Mouse (Mus musculus) thymus, postnatal 4 days (tissue): ENCODE results near the gene Rwdd4a.

ENCODE experiments used
- DNase-seq: peaks from one replicate; pipeline ENCODE4 v3.0.0; 2021

The Rwdd4a gene

GRCm38 (mm10) chr8:47533344-47534125 is at the start of gene Rwdd4a, which contains the start of gene Trappc11:
Gene Rwdd4a, plus strand, starts transcription at chr8:47533664.
Gene Trappc11, minus strand, starts transcription at chr8:47533470.
- DNase-seq, result peak; percentile 93

GRCm38 (mm10) chr8:47487231-47487630 is 46.2 kb upstream of the Rwdd4a start:
- DNase-seq, result no peak

- DNase-seq, result no peak
These were observed 40.4 kb upstream of the Rwdd4a start for GRCm38 (mm10) chr8:47493106-47493505.

GRCm38 (mm10) chr8:47494602-47495153 is 38.8 kb upstream of the Rwdd4a start:
- no peak for DNase-seq

- no peak for DNase-seq
These were observed 38.0 kb upstream of the Rwdd4a start for GRCm38 (mm10) chr8:47495428-47495827.

- no peak for DNase-seq
These were observed 31.5 kb upstream of the Rwdd4a start for GRCm38 (mm10) chr8:47501994-47502393.

- no peak for DNase-seq
These were observed 30.9 kb upstream of the Rwdd4a start for GRCm38 (mm10) chr8:47502546-47502945.

- DNase-seq, result no peak
These were observed 28.0 kb upstream of the Rwdd4a start for GRCm38 (mm10) chr8:47505431-47505830.

- DNase-seq, result no peak
These were observed 22.5 kb upstream of the Rwdd4a start for GRCm38 (mm10) chr8:47510930-47511329.

GRCm38 (mm10) chr8:47513601-47514000 is 19.9 kb upstream of the Rwdd4a start:
- DNase-seq, result no peak

- no peak for DNase-seq
These were observed 5.4 kb upstream of the Rwdd4a start for GRCm38 (mm10) chr8:47528094-47528493.

- no peak for DNase-seq
These were observed 4.9 kb downstream of the Rwdd4a start for GRCm38 (mm10) chr8:47538323-47538722.

- DNase-seq, result no peak
These were observed 9.3 kb downstream of the Rwdd4a start for GRCm38 (mm10) chr8:47542746-47543145.

- DNase-seq, result no peak
These were observed 10.6 kb downstream of the Rwdd4a start for GRCm38 (mm10) chr8:47544094-47544493.

- no peak for DNase-seq
These were observed 13.6 kb downstream of the Rwdd4a start for GRCm38 (mm10) chr8:47547102-47547501.

- no peak for DNase-seq
These were observed 20.1 kb downstream of the Rwdd4a start for GRCm38 (mm10) chr8:47553613-47554012.

GRCm38 (mm10) chr8:47556446-47556845 is 23.0 kb downstream of the Rwdd4a start:
- no peak for DNase-seq

- DNase-seq, result no peak
These were observed 24.8 kb downstream of the Rwdd4a start for GRCm38 (mm10) chr8:47558274-47558673.

- no peak for DNase-seq
These were observed 27.3 kb downstream of the Rwdd4a start for GRCm38 (mm10) chr8:47560801-47561200.

GRCm38 (mm10) chr8:47566551-47566950 is 33.1 kb downstream of the Rwdd4a start:
- no peak for DNase-seq

- DNase-seq, result no peak
These were observed 34.6 kb downstream of the Rwdd4a start for GRCm38 (mm10) chr8:47568098-47568497.

- DNase-seq, result no peak
These were observed 36.7 kb downstream of the Rwdd4a start for GRCm38 (mm10) chr8:47570161-47570560.

- no peak for DNase-seq
These were observed 40.0 kb downstream of the Rwdd4a start for GRCm38 (mm10) chr8:47573482-47573881.

GRCm38 (mm10) chr8:47581454-47581853 is 48.0 kb downstream of the Rwdd4a start:
- no peak for DNase-seq

GRCm38 (mm10) chr8:47588616-47589015 is 55.2 kb downstream of the Rwdd4a start:
- no peak for DNase-seq
